Mouse (Mus musculus): ENCODE data around the gene Smpd2.

Smpd2 gene

DNA sequence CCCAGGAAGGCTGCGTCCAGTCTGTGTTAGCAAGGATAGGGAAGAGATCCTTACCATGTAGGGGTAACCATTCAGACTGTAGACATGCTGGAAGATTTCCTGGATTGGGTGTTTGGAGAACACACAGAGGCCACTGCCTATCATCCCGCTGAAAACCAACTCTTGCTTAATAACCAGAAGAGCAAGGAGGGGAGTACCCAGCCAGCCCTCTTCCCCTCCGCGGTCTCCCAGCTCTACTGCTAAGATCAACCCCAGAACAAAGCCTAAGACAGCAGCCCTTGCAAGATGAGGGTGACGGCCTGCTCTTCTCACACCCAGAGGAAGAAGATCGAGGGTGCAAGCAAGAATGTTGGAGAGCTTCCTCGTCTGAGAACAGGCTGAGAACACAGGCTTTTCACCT, 1.3 kb downstream of the Smpd2 start:
- no peak for DNase-seq (ENCODE audit: low spot score in 2 of 2)

GRCm38 (mm10) chr10:41486506-41487170, 3.5 kb downstream of the Smpd2 start:
- no peak for DNase-seq (ENCODE audit: low spot score in 2 of 2)

DNA sequence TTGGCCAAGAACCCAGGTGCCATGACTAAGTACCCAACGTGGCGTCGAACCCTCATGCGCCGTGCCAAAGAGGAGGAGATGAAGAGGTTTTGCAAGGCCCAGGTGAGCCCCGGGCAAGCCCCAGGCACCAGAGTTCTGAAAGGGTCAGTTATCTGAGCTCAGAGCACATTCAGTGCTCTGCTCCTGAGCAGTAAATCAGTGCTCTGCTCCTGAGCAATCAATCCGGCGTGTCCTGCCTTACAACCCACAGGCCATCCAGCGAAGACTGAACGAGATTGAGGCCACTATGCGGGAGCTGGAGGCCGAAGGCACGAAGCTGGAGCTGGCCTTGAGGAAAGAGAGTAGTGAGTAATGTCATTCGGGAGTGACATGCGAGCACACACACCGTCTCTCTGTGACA, 4.4 kb downstream of the Smpd2 start:
- no peak for DNase-seq (ENCODE audit: low spot score in 2 of 2)

GRCm38 (mm10) chr10:41482446-41482845, 7.7 kb downstream of the Smpd2 start:
- DNase-seq (ENCODE audit: low spot score in 2 of 2): no peak

DNA sequence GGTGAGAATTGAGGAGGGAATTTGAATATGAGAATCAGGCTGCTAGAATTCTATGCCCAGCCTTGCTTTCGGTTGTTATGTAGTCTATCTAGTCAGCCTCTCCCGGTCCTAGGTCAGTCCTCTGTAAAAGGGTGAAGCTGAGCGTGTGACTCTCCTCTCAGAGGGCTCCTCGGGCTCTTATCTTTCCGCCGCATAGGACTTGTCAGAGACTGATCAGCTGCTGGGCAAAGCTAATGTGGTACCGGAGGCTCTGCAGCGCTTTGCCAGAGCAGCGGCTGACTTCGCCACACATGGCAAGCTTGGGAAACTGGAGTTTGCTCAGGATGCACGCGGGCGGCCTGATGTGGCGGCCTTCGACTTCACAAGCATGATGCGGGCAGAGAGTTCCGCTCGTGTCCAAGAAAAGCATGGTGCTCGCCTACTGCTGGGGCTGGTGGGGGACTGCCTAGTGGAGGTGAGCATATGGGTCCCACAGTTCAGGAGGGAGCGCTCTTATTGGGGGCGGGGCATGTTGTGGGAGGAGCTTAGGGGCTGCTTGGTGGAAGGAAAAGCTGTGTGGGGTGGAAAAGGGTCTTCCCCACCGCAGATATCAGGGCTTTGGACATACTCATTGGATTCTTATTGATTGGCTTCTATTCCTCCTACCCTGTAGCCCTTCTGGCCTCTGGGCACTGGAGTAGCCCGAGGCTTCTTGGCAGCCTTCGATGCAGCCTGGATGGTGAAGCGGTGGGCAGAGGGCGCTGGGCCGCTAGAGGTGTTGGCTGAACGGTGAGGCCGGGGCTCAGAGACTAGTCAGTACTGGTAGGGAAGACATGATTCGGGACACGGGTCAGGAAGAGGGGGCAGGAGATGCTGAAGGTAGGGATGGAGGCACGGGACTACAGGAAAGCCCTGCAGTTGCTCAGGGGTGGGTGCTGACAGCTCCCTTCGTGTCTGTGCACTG, 9.0 kb downstream of the Smpd2 start:
- no peak for DNase-seq (ENCODE audit: low spot score in 2 of 2)

DNA sequence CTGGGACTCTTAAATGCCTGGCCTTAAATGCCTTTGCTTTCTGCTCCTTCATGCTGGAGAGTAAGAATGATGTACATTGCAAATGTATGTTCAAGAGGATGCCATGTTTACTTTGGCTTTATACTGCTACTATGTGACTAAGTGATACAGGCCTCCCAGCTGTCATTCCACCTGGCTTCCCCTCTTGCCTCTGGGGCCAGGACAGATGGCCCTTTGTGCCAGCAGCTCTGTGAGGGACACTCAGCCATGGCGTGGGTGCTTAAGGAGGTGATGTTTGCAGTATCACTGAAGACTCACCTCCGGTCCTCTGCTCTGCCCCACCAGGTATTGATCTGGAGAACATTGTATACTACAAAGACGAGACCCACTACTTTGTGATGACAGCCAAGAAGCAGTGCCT, 10.2 kb downstream of the Smpd2 start:
- no peak for DNase-seq (ENCODE audit: low spot score in 2 of 2)

GRCm38 (mm10) chr10:41477278-41478181, 12.6 kb downstream of the Smpd2 start:
- DNase-seq (ENCODE audit: low spot score in 2 of 2): peak; percentile 87 to 88

- DNase-seq (ENCODE audit: low spot score in 2 of 2): no peak
Measured at GRCm38 (mm10) chr10:41477018-41477277, 13.2 kb downstream of the Smpd2 start.

DNA sequence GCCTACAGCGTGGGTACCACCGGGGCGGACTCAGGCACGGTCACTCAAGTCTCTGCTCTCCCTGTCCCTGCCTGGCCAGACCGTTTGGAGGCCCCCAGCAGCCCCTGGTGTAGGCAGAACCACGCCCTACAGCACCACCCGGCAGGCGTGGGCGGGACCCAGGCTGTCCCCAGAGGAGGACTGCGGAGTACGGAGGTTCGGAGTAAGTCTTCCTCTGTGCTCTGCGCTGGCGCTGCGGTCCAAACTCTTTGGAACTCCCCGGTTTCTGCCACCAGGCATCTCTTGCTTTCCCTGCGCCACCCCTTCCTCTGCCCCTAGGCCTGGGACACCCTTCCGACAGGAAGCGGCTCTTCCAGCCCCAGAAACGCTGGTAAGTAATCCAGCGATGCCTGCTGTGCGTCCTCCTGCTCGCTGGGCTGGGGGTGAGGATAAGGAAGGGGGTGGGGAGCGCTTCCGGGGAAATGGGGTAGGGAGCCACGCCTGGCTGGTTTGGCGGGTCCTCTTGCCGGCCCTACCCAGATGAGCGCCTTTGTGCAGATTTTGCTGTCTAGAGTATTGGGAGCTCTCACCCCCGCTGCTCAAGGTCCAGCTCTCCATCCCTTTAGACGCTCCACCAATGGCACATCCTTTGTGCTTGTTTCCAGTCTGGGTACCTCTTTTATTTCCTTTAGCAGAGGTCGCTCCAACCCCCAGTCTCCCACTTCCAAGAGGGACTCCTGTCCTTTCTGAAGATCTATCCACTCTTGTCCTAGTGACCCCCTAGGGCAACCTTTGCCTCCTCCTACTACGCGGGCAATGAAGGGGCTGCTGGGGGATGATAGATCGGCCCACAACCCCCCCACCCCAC, 13.8 kb downstream of the Smpd2 start, which contains the start of gene Mical1:
Mical1 (plus strand) TSS at position 144 of the 847 bp plus-strand sequence.
- peak; percentile 72 to 78 for DNase-seq (ENCODE audit: low spot score in 2 of 2)

DNA sequence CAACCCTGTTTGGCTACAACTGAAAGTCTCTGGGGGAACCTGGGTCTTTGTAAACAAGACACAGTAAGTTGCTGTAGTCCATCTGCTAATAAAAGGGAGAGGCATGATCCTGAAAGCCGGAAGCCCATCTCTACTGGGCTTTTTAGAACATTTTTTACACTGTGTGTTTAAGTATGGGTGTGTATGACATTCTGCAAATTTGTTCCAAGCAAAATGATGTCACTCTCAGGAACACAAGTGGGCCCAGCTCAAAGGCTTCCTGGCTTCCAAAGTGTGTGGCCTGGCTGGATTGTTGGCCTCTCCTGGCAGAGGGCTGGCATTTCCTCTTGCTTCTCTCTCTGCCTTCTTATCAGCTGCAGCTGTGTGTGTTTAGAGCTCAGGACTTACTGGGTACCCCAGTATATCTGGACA, 15.2 kb downstream of the Smpd2 start:
- peak; percentile 59 to 65 for DNase-seq (ENCODE audit: low spot score in 2 of 2)

DNA sequence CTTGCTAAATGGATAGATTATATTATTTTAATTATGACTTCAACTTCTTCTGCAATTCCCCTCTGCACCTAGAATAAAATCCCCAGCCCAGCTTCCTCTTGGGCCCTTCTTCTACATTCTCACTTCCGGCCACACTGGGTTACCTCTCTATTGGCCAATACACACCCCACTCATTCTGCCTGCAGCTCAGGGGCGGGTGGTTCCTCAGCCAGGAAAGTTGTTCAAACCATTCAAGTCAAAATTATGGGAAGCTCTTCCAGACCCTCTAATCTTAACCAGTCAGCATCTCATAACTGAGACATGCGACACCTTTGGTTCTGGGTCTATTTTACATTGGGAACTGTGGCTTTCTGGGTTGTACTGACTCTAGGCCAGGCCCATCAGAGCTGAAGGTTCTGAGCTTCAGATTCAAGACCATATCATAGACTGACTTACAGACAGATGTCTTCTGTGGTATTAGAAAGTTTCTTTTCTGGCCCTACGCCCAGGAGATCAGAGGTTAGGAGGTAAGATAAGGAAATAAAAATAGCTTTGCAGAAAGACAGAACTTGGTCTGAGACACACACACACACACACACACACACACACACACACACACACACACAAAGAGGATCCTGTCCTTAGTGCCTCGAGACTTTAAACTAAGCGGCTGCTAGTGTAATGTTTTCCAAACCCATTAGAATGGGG, 16.2 kb downstream of the Smpd2 start:
- DNase-seq (ENCODE audit: low spot score in 2 of 2): peak; percentile 69 to 81

DNA sequence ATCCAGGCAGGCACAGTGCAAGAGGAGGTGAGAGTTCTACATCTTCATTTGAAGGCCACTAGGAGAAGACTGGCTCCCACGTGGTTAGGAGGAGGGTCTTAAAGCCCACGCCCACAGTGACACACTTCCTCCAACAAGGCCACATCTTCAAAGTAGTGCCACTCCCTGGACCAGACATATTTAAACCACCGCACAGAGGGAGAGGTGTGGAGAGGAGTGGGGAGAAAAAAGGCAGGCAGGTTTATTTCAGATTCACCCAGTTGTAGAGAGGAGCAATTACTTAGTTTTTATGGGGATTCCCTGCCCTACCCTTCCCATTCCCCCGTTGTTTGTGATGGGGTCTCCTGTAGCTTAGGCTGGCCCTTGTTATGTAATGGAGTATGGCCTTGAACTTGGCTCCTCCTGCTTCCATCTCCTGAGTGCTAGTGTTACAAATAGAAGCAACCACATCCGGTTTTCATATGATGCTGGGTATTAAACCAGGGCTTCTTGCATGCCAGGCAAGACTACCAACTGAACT, 17.1 kb downstream of the Smpd2 start:
- no peak for DNase-seq (ENCODE audit: low spot score in 2 of 2)

- DNase-seq (ENCODE audit: low spot score in 2 of 2): no peak
Measured at GRCm38 (mm10) chr10:41472534-41472933, 17.6 kb downstream of the Smpd2 start.

GRCm38 (mm10) chr10:41470693-41471092, 19.5 kb downstream of the Smpd2 start:
- DNase-seq (ENCODE audit: low spot score in 2 of 2): no peak

- DNase-seq (ENCODE audit: low spot score in 2 of 2): no peak
Measured at GRCm38 (mm10) chr10:41467325-41467724, 22.8 kb downstream of the Smpd2 start.

DNA sequence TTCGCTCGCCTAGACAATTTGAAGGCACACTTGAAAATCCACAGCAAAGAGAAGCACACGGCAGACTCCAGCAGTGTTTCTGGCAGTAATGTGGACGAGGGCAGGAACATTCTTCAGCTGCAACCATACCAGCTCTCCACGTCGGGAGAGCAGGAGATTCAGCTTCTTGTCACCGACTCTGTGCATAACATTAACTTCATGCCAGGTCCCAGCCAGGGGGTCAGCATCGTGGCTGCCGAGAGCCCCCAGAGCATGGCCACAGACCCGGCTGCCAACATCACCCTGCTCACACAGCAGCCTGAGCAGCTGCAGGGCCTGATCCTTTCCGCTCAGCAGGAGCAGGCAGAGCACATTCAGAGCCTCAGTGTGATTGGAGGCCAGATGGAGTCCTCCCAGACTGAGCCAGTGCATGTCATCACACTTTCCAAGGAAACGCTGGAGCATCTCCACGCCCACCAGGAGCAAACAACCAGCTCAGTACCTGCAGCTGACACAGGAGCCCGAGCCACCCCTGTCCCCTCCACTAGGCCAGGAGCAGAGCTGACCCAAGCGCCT, 25.7 kb downstream of the Smpd2 start:
- no peak for DNase-seq (ENCODE audit: low spot score in 2 of 2)

DNA sequence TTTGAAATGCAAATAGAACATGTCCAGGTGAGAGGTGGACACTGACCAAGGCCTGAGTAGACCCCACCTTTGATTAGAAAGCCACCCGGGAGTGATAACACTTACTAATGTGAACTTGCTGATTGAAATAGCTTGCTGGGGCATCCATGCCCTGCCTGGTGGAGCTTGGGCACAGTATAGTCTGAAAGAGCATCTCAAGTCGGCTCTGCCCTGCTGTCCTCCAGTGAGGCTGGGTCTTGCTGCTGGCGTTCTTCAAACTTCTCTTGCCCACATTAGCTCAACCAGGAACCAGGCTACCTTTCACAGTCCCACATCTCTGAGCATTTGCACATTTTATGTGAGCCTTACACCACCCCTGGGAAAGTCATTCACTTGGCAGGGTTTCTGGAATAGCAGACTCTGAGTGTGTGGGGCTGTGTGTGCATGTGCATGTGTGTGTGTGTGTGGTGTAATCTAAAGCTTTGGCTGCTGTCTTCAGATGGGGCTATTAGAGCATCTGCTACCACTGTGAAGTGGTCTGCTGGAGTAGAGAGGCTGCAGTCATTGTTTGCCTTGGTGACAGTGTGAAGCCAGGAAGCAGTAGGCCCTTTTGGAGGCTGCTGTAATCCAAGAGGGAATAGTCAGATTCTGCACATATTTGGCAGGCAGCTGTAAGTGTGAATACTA, 29.0 kb downstream of the Smpd2 start:
- no peak for DNase-seq (ENCODE audit: low spot score in 2 of 2)

DNA sequence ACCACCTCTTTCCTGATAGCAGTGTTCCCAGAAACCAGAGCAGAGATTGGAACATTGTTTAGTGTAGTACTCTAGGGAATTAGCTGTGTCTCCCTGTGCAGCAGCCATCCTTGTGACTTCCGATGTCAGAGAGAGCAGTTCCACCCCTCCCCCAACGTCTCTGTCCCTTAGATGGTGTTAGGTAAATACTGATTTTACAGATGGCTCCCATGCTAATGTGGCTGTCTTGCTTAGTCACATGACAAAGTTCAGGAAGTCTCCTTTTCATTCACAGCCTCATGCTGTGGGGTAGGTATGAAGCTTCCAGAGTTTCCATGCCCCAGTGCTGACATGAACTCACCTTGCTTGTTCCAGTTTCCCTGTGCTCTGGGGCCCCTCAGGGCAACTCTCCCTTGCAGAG, 29.7 kb downstream of the Smpd2 start:
- no peak for DNase-seq (ENCODE audit: low spot score in 2 of 2)

- no peak for DNase-seq (ENCODE audit: low spot score in 2 of 2)
Measured at GRCm38 (mm10) chr10:41459990-41460389, 30.2 kb downstream of the Smpd2 start.

DNA sequence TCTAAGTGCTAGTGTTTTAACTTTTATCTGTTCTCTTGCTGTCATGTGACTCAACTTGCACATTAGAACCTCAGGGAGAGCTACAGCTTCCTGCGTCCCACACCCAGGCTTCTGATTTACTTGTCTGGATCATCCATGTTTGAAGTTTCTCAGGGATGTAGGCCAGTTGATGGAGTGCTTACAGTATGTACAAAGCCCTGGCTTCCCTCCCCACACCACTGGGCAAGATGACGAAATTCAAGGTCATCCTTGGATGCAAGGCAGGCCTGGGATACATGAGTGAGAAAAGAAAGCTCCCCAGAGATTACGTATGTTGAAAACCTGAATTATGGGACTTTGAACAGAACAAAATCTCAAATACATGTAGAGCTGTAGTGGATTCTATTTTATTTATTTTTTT, 37.4 kb downstream of the Smpd2 start:
- no peak for DNase-seq (ENCODE audit: low spot score in 2 of 2)

Measured in heart, adult 9 months (tissue).